Mouse (Mus musculus) heart, embryonic 11.5 days (tissue): Measurements from ENCODE around the gene Nr2f2. TPM values are rescaled to one million over a fixed set of nuclear protein-coding genes. Genes with fewer than 3 reads are reported as not detected.

ENCODE experiments used
- ATAC-seq: fragments of 200-750 bp; cut with Nextera tagmentation; replicated peaks from 2 replicates; pipeline ENCODE4 v1.8.0; 2017; ENCODE audit warnings: moderate library complexity; ENCODE audit not compliant: insufficient number of reproducible peaks, low FRiP score, low TSS enrichment
- H3K27ac ChIP-seq: fragments of 300-500 bp; sonication (generic); 2 replicates; pipeline ENCODE4 v1.5.1; 2014; ENCODE audit warnings: mild to moderate bottlenecking, low read depth, low read length
- H3K27me3 ChIP-seq: fragments of 300-500 bp; sonication (generic); 2 replicates; pipeline ENCODE4 v1.6.1; 2014; ENCODE audit warnings: mild to moderate bottlenecking, low read length, mixed read lengths; ENCODE audit not compliant: control insufficient read depth, insufficient read depth
- H3K36me3 ChIP-seq: fragments of 300-500 bp; sonication (generic); 2 replicates; pipeline ENCODE4 v1.6.1; 2014; ENCODE audit warnings: mild to moderate bottlenecking, low read length, moderate library complexity, mixed read lengths; ENCODE audit not compliant: control insufficient read depth, insufficient read depth
- H3K4me1 ChIP-seq: fragments of 300-500 bp; sonication (generic); 2 replicates; pipeline ENCODE4 v1.6.1; 2014; ENCODE audit warnings: low read length; ENCODE audit not compliant: control insufficient read depth, insufficient read depth
- H3K4me2 ChIP-seq: fragments of 300-500 bp; sonication (generic); 2 replicates; pipeline ENCODE4 v1.6.1; 2014; ENCODE audit warnings: mild to moderate bottlenecking, moderate library complexity
- H3K4me3 ChIP-seq: fragments of 300-500 bp; sonication (generic); 2 replicates; pipeline ENCODE4 v1.5.1; 2014; ENCODE audit warnings: low read depth, low read length
- H3K9ac ChIP-seq: fragments of 300-500 bp; sonication (generic); 2 replicates; pipeline ENCODE4 v1.6.1; 2014; ENCODE audit warnings: mild to moderate bottlenecking, low read depth, low read length, moderate library complexity
- H3K9me3 ChIP-seq: fragments of 300-500 bp; sonication (generic); replicated peaks from 2 replicates; pipeline ENCODE4 v1.6.1; 2016; ENCODE audit warnings: low read length; ENCODE audit not compliant: control insufficient read depth
- WGBS: fragments of 180-500 bp; shearing (Covaris S2); extraction: QIAGEN DNeasy Blood & Tissue Kit; methylation state at CpG from one replicate; pipeline ENCODE4 v1.1.7; 2014; ENCODE audit not compliant: insufficient replicate concordance; 5-methylcytosine and 5-hydroxymethylcytosine counted together
- polyA plus RNA-seq: library from polyadenylated mRNA; unstranded; fragments of >200 nt; fragmentation: Nextera tagmentation; extraction: Ambion mirVana; gene quantifications from 2 replicates; pipeline ENCODE4 v1.2.1, GENCODE M21; 2014

Gene Nr2f2
- polyA plus RNA-seq, 1 experiment from 2014 or later, result 34.4 TPM

GRCm38 (mm10) chr7:70346010-70346536 is 20.5 kb downstream of the Nr2f2 start:
- Histone ChIP-seq H3K4me3 (peak overlapping the region; percentile 42), H3K9ac (peak overlapping the region; percentile 39; the same call in 1 of the 2 replicates), H3K9me3 (no peaks in the 10 kb centered on the region), H3K4me2 (peak overlapping the region; percentile 81), H3K27me3 (peaks cover 77% of the 10 kb centered on the region), H3K36me3 (no peaks in the 10 kb centered on the region), H3K4me1 (peaks cover 21% of the 10 kb centered on the region), H3K27ac (no peak overlapping the region)
- ATAC-seq, result peak; percentile 63; the same call in 1 of the 2 replicates
- WGBS, result 1% methylated on average over 35 of the region's 35 CpGs

GRCm38 (mm10) chr7:70343426-70343825 is 23.1 kb downstream of the Nr2f2 start:
- Histone ChIP-seq H3K36me3 (no peaks in the 10 kb centered on the region), H3K9me3 (no peaks in the 10 kb centered on the region), H3K27ac (no peak overlapping the region), H3K27me3 (peaks cover 82% of the 10 kb centered on the region), H3K4me2 (no peak overlapping the region), H3K4me3 (no peak overlapping the region), H3K9ac (no peak overlapping the region), H3K4me1 (peaks cover 17% of the 10 kb centered on the region)
- 18% methylated on average over 5 of the region's 5 CpGs for whole genome bisulfite sequencing
- ATAC-seq, result no peak

- H3K27ac ChIP-seq, result no peak overlapping the region
- 23% methylated on average over 8 of the region's 8 CpGs for WGBS
- no peak overlapping the region for H3K4me2 ChIP-seq
- ATAC-seq, result no peak
- H3K36me3 ChIP-seq, result no peaks in the 10 kb centered on the region
- peaks cover 83% of the 10 kb centered on the region for H3K27me3 ChIP-seq
- H3K9me3 ChIP-seq, result no peaks in the 10 kb centered on the region
- H3K4me3 ChIP-seq, result no peak overlapping the region
- H3K9ac ChIP-seq, result no peak overlapping the region
- peaks cover 13% of the 10 kb centered on the region for H3K4me1 ChIP-seq
Measured at GRCm38 (mm10) chr7:70342771-70343170, 23.8 kb downstream of the Nr2f2 start.

GRCm38 (mm10) chr7:70342076-70342475 is 24.5 kb downstream of the Nr2f2 start:
- no peak overlapping the region for H3K4me3 ChIP-seq
- ATAC-seq, result no peak
- 27% methylated on average over 2 of the region's 2 CpGs for WGBS
- no peak overlapping the region for H3K4me2 ChIP-seq
- H3K36me3 ChIP-seq, result no peaks in the 10 kb centered on the region
- no peaks in the 10 kb centered on the region for H3K9me3 ChIP-seq
- no peak overlapping the region for H3K9ac ChIP-seq
- H3K4me1 ChIP-seq, result peaks cover 10% of the 10 kb centered on the region
- no peak overlapping the region for H3K27ac ChIP-seq
- peaks cover 78% of the 10 kb centered on the region for H3K27me3 ChIP-seq

GRCm38 (mm10) chr7:70339998-70340630 is 26.4 kb downstream of the Nr2f2 start:
- peaks cover 78% of the 10 kb centered on the region for H3K27me3 ChIP-seq
- ATAC-seq, result no peak
- no peak overlapping the region for H3K9ac ChIP-seq
- H3K4me3 ChIP-seq, result no peak overlapping the region
- WGBS, result 27% methylated on average over 12 of the region's 12 CpGs
- no peaks in the 10 kb centered on the region for H3K36me3 ChIP-seq
- no peaks in the 10 kb centered on the region for H3K9me3 ChIP-seq
- H3K4me2 ChIP-seq, result no peak overlapping the region
- no peaks in the 10 kb centered on the region for H3K4me1 ChIP-seq
- no peak overlapping the region for H3K27ac ChIP-seq

GRCm38 (mm10) chr7:70338265-70338640 is 28.3 kb downstream of the Nr2f2 start:
- peak overlapping the region; percentile 52; the same call in 1 of the 2 replicates for H3K4me2 ChIP-seq
- no peak overlapping the region for H3K27ac ChIP-seq
- H3K4me1 ChIP-seq, result peaks cover 3% of the 10 kb centered on the region; the same call in 1 of the 2 replicates
- no peak for ATAC-seq
- no peak overlapping the region for H3K9ac ChIP-seq
- 13% methylated on average over 7 of the region's 7 CpGs for WGBS
- no peaks in the 10 kb centered on the region for H3K36me3 ChIP-seq
- no peaks in the 10 kb centered on the region for H3K9me3 ChIP-seq
- H3K27me3 ChIP-seq, result peaks cover 78% of the 10 kb centered on the region
- no peak overlapping the region for H3K4me3 ChIP-seq

- peak; percentile 12; the same call in 1 of the 2 replicates for ATAC-seq
- H3K4me1 ChIP-seq, result peaks cover 3% of the 10 kb centered on the region; the same call in 1 of the 2 replicates
- no peaks in the 10 kb centered on the region for H3K9me3 ChIP-seq
- no peak overlapping the region for H3K9ac ChIP-seq
- 1% methylated on average over 37 of the region's 37 CpGs for WGBS
- H3K4me3 ChIP-seq, result peak overlapping the region; percentile 12
- H3K27me3 ChIP-seq, result peaks cover 78% of the 10 kb centered on the region
- H3K4me2 ChIP-seq, result peak overlapping the region; percentile 52
- H3K27ac ChIP-seq, result no peak overlapping the region
- no peaks in the 10 kb centered on the region for H3K36me3 ChIP-seq
Measured at GRCm38 (mm10) chr7:70337581-70338264, 28.8 kb downstream of the Nr2f2 start.

GRCm38 (mm10) chr7:70336571-70337240 is 29.8 kb downstream of the Nr2f2 start:
- Histone ChIP-seq H3K4me3 (no peak overlapping the region), H3K36me3 (no peaks in the 10 kb centered on the region), H3K27me3 (peaks cover 83% of the 10 kb centered on the region), H3K4me1 (peaks cover 3% of the 10 kb centered on the region; the same call in 1 of the 2 replicates), H3K9me3 (no peaks in the 10 kb centered on the region), H3K9ac (no peak overlapping the region), H3K4me2 (no peak overlapping the region), H3K27ac (no peak overlapping the region)
- no peak for ATAC-seq
- 18% methylated on average over 13 of the region's 13 CpGs for WGBS
